Mouse (Mus musculus): ENCODE results near the gene Topaz1. TPM values are rescaled to one million over a fixed set of nuclear protein-coding genes. Genes with fewer than 3 reads are reported as not detected.

Gene Topaz1
- polyA plus RNA-seq, 1 experiment, result not detected

- TF ChIP-seq CTCF (IDR thresholded peaks at IDR 0.05; ENCODE audit: low read depth, low read length) (no peak), POLR2A (IDR thresholded peaks at IDR 0.05; ENCODE audit: borderline replicate concordance, low read depth, low read length) (no peak)
- no peak overlapping the region for H3K4me3 ChIP-seq (ENCODE audit: insufficient read depth, low read length)
- H3K4me1 ChIP-seq (ENCODE audit: control insufficient read depth, insufficient read depth, low read length), result peaks cover 8% of the 10 kb centered on the region; the same call in 1 of the 2 replicates
- no peak overlapping the region for H3K27ac ChIP-seq (ENCODE audit: insufficient read depth, low read depth, low read length)
These were observed 60.0 kb downstream of the Topaz1 start for GRCm38 (mm10) chr9:122807186-122807585.

GRCm38 (mm10) chr9:122810212-122810611, 63.1 kb downstream of the Topaz1 start:
- TF ChIP-seq POLR2A (IDR thresholded peaks at IDR 0.05; ENCODE audit: borderline replicate concordance, low read depth, low read length), result no peak
- TF ChIP-seq CTCF (IDR thresholded peaks at IDR 0.05; ENCODE audit: low read depth, low read length), result no peak
- H3K4me3 ChIP-seq (ENCODE audit: insufficient read depth, low read length), result no peak overlapping the region

GRCm38 (mm10) chr9:122812386-122812785, 65.2 kb downstream of the Topaz1 start:
- TF ChIP-seq CTCF (IDR thresholded peaks at IDR 0.05; ENCODE audit: low read depth, low read length), result no peak
- no peak for TF ChIP-seq POLR2A (IDR thresholded peaks at IDR 0.05; ENCODE audit: borderline replicate concordance, low read depth, low read length)
- Histone ChIP-seq H3K4me3 (ENCODE audit: insufficient read depth, low read length) (no peak overlapping the region), H3K27ac (ENCODE audit: insufficient read depth, low read depth, low read length) (no peak overlapping the region), H3K4me1 (ENCODE audit: control insufficient read depth, insufficient read depth, low read length) (no peaks in the 10 kb centered on the region)

More at GRCm38 (mm10) chr9:122810212-122810611, 63.1 kb downstream of the Topaz1 start:
- no peak overlapping the region for H3K27ac ChIP-seq (ENCODE audit: insufficient read depth, low read depth, low read length)
- H3K4me1 ChIP-seq (ENCODE audit: control insufficient read depth, insufficient read depth, low read length), result peaks cover 4% of the 10 kb centered on the region; the same call in 1 of the 2 replicates

GRCm38 (mm10) chr9:122814775-122815174, 67.6 kb downstream of the Topaz1 start:
- Histone ChIP-seq H3K4me1 (ENCODE audit: control insufficient read depth, insufficient read depth, low read length) (no peaks in the 10 kb centered on the region), H3K4me3 (ENCODE audit: insufficient read depth, low read length) (no peak overlapping the region), H3K27ac (ENCODE audit: insufficient read depth, low read depth, low read length) (no peak overlapping the region)
- TF ChIP-seq CTCF (IDR thresholded peaks at IDR 0.05; ENCODE audit: low read depth, low read length) (no peak), POLR2A (IDR thresholded peaks at IDR 0.05; ENCODE audit: borderline replicate concordance, low read depth, low read length) (no peak)

GRCm38 (mm10) chr9:122815239-122815851, 68.2 kb downstream of the Topaz1 start:
- Histone ChIP-seq H3K4me1 (ENCODE audit: control insufficient read depth, insufficient read depth, low read length) (no peaks in the 10 kb centered on the region), H3K4me3 (ENCODE audit: insufficient read depth, low read length) (no peak overlapping the region), H3K27ac (ENCODE audit: insufficient read depth, low read depth, low read length) (no peak overlapping the region)
- TF ChIP-seq POLR2A (IDR thresholded peaks at IDR 0.05; ENCODE audit: borderline replicate concordance, low read depth, low read length) (no peak), CTCF (IDR thresholded peaks at IDR 0.05; ENCODE audit: low read depth, low read length) (no peak)

GRCm38 (mm10) chr9:122823374-122824017, 76.3 kb downstream of the Topaz1 start:
- TF ChIP-seq CTCF (IDR thresholded peaks at IDR 0.05; ENCODE audit: low read depth, low read length), result no peak
- TF ChIP-seq POLR2A (IDR thresholded peaks at IDR 0.05; ENCODE audit: borderline replicate concordance, low read depth, low read length), result no peak
- H3K27ac ChIP-seq (ENCODE audit: insufficient read depth, low read depth, low read length), result no peak overlapping the region
- H3K4me1 ChIP-seq (ENCODE audit: control insufficient read depth, insufficient read depth, low read length), result no peaks in the 10 kb centered on the region
- H3K4me3 ChIP-seq (ENCODE audit: insufficient read depth, low read length), result no peak overlapping the region

- Histone ChIP-seq H3K4me1 (ENCODE audit: control insufficient read depth, insufficient read depth, low read length) (no peaks in the 10 kb centered on the region), H3K27ac (ENCODE audit: insufficient read depth, low read depth, low read length) (no peak overlapping the region), H3K4me3 (ENCODE audit: insufficient read depth, low read length) (no peak overlapping the region)
- TF ChIP-seq CTCF (IDR thresholded peaks at IDR 0.05; ENCODE audit: low read depth, low read length) (no peak), POLR2A (IDR thresholded peaks at IDR 0.05; ENCODE audit: borderline replicate concordance, low read depth, low read length) (no peak)
These were observed 79.6 kb downstream of the Topaz1 start for GRCm38 (mm10) chr9:122826743-122827142.

GRCm38 (mm10) chr9:122829826-122830380, 82.8 kb downstream of the Topaz1 start:
- TF ChIP-seq CTCF (IDR thresholded peaks at IDR 0.05; ENCODE audit: low read depth, low read length), result no peak
- TF ChIP-seq POLR2A (IDR thresholded peaks at IDR 0.05; ENCODE audit: borderline replicate concordance, low read depth, low read length), result no peak
- no peaks in the 10 kb centered on the region for H3K4me1 ChIP-seq (ENCODE audit: control insufficient read depth, insufficient read depth, low read length)

GRCm38 (mm10) chr9:122836126-122836525, 89.0 kb downstream of the Topaz1 start:
- TF ChIP-seq CTCF (IDR thresholded peaks at IDR 0.05; ENCODE audit: low read depth, low read length) (no peak), POLR2A (IDR thresholded peaks at IDR 0.05; ENCODE audit: borderline replicate concordance, low read depth, low read length) (no peak)
- H3K27ac ChIP-seq (ENCODE audit: insufficient read depth, low read depth, low read length), result no peak overlapping the region
- no peaks in the 10 kb centered on the region for H3K4me1 ChIP-seq (ENCODE audit: control insufficient read depth, insufficient read depth, low read length)
- no peak overlapping the region for H3K4me3 ChIP-seq (ENCODE audit: insufficient read depth, low read length)

More at GRCm38 (mm10) chr9:122829826-122830380, 82.8 kb downstream of the Topaz1 start:
- Histone ChIP-seq H3K4me3 (ENCODE audit: insufficient read depth, low read length) (no peak overlapping the region), H3K27ac (ENCODE audit: insufficient read depth, low read depth, low read length) (no peak overlapping the region)

GRCm38 (mm10) chr9:122836790-122837189, 89.6 kb downstream of the Topaz1 start:
- H3K4me3 ChIP-seq (ENCODE audit: insufficient read depth, low read length), result no peak overlapping the region
- TF ChIP-seq CTCF (IDR thresholded peaks at IDR 0.05; ENCODE audit: low read depth, low read length) (no peak), POLR2A (IDR thresholded peaks at IDR 0.05; ENCODE audit: borderline replicate concordance, low read depth, low read length) (no peak)
- no peak overlapping the region for H3K27ac ChIP-seq (ENCODE audit: insufficient read depth, low read depth, low read length)
- H3K4me1 ChIP-seq (ENCODE audit: control insufficient read depth, insufficient read depth, low read length), result no peaks in the 10 kb centered on the region
